Mouse (Mus musculus): ENCODE measurements around the gene Clca3b.

Gene Clca3b

DNA sequence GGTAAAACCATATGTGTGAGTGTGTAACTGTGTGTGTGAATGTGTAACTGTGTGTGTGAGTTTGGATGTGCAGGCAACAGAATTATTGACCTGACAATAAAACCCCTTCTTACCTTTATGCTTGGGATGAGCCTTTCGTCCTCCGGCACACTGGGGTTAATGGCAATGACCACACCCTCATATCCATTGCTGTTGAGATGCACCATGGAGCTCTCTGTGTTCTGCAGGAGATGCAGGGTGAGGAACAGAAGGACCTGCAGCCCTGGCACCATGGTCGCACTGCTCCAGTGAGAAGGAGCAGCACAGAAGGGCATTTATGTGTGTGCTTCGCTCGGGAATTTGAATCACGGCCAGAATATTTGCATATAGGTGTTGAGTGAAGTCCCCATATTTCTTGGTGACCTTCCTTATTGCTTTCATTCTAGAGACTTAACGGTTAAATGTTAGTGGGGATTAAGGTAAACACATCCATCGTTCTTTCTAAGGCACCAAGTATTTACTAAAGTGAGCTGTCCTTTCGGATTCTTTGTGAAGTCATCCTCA lies at the start of gene Clca3b:
Gene Clca3b, minus strand, starts transcription at position 344 of the 543 bp plus-strand sequence.
- 89% methylated on average over 9 of the region's 9 CpGs for WGBS

DNA sequence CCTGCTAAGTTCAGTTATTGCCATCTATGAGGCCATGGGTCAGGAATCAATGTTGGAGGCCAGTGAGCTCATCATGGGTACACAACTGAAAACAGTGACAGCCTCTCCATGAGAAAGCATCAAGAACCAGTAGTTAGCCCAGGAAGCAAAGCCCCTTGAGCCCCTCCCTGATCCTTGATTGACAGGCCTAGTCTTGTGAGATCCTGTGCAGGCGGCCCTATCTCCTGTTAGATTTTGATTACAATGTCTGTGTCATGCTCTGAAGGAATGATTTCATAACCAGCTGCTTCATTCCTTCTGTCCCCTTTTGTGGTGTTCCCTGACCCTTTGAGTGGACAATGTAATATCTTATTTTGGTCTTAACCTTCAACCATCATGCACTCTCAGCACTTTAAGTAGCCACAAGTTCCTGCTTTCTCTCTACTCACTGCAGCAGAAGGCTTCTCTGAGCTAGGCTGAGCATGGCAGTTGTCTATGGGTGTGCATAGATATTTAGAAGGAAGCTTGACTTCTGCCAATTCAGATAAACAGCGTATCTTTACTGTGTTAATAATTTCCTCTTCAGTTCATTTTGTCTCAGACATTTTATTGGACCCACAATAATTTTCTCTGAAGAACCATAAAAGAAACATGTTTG lies 48.0 kb upstream of the Clca3b start:
- WGBS: 87% methylated on average over 2 of the region's 2 CpGs

DNA sequence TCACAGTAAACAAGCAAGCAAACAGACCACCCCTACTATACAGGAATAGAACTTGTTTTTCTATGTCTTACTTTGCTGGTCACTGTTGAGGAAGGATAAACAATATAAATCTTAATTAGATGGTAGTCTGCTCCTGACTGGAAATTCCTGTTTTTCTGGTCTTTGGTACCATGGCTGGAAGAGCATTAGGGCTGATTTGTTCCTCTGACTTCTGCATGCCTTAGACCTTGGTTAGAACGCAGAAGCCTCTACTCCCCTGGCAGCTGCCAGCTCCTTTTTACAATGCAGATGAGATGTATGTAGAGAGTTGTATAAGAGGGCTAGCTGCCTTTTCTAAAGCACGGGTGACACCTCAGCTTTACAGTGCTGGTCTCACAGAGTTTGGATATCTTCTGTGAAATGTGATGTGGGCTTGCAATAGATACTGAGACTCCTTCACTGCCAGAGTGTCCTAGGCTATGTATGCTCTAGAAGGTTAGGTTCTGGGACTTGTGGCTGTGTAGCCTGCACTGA lies 41.1 kb upstream of the Clca3b start:
- WGBS: 46% methylated on average over 2 of the region's 2 CpGs

DNA sequence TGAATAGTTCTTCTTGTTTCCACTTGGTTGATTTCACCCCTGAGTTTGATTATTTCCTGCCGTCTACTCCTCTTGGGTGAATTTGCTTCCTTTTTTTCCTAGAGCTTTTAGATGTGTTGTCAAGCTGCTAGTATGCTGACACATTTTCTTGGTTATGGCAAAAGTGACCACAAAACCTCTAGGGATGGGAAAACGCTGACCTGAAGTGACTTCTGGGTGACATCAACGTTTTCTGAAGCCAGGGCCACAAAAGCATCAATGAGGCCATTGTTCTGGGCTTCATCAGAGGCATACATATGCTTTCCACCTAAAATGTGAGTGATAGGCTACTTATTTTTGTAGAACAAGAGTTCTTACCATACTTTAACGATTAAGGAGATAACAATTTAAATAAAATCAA lies 22.9 kb upstream of the Clca3b start:
- 56% methylated on average over 4 of the region's 4 CpGs for WGBS

DNA sequence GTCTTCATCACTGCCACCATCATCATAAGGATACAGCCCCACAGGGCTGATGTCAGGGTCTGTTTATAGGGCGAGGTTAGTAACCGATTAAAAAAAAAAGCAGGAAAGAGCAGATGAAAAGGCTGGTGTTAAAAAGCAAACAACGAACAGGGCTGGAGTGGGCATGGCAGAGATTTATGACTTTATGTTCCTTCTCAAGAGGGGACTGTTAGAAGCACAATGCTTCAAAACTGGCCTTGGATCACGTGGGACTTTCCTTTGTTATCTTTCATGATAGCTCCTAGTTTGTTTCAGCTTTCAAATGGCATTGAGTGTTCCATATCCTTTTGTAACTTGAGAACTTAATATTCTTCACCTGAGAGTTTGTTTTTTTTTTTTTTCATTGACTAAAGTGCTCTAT lies 427 bp upstream of the Clca3b start:
- WGBS: 85% methylated on average over 4 of the region's 4 CpGs

DNA sequence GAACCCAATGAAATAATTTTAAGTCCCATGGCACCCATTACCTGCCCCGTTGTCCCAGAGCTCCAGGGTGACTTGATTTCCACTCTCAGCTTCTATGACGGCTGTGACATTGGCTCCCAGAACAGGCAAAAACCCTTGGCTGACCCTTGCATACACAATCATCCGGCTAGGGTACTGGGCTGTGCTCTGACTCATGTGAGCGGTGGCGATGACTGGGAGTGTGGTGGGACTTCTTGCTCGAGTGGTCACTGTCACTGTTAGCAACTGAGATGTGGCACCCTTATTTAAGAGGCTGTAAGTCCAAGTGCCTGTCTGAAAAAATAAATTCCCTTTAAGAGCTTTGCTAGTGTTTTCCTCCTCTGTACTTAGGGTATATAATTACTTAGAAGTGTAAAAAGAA lies 21.9 kb downstream of the Clca3b start:
- 75% methylated on average over 6 of the region's 6 CpGs for WGBS

DNA sequence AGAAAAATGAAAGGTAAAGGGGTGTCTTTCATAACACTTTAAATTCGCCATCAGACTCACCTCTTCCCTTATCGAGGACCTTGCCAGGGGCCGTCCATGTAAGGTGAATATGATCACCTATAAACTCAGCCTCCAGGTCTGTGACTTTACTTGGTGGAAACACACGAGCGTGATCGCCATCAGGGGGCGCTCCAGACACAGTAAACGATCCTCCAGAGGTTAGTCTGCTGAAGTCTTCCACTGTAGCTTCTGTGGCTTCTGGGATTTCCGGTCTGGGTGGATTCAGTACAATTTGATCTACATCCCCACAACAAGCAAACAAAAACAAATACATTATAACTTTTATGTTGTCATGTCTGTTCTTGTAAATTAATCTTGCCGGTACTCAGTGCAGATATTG lies 24.0 kb downstream of the Clca3b start:
- 12% methylated on average over 10 of the region's 10 CpGs for WGBS

DNA sequence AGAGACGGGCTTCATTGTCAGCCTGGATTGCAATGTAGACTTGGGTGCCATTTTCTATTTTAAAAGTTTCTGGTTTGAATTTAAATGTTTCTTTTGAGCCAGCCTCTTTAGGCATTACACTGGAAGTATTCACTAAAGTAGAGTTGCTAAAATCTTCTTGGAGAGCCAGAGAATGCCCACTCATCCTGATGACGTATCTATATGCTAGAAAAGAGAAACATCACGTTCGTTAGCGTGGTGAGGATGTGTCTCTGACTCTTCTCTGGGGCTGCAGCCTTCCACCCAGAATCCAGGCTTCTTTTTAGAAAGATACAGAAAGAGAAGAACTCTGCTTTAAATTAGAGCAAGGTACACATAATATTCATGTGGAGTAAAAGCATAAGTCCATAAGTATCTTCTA lies 25.8 kb downstream of the Clca3b start:
- 42% methylated on average over 5 of the region's 5 CpGs for WGBS

DNA sequence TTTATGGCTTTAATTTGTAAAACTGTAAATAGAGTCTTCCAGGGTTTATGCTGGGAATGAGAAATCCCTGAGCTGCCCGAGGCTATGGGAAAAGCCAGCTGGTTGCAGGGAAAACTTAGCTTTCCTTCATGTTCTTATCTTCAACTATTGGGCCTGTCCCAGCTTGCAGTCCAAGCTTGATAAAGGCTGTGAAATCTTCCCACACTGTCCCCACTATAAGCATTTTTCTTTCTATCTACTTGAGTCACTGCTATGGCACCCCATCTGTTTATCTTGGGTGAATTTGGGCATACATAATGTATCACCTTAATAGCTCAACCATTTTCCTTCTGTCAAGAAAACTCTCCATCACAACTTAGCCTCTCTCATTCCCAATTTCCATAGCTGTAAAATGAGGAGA lies 28.5 kb downstream of the Clca3b start:
- WGBS: 45% methylated on average over 1 of the region's 1 CpGs

DNA sequence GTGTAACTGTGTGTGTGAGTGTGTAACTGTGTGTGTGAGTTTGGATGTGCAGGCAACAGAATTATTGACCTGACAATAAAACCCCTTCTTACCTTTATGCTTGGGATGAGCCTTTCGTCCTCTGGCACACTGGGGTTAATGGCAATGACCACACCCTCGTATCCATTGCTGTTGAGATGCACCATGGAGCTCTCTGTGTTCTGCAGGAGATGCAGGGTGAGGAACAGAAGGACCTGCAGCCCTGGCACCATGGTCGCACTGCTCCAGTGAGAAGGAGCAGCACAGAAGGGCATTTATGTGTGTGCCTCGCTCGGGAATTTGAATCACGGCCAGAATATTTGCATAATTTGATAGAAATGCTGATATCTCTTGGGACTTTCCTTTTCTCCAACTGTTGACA lies 29.9 kb downstream of the Clca3b start, which contains the start of gene Clca3a2:
Gene Clca3a2, minus strand, starts transcription at position 276 of the 400 bp plus-strand sequence.
- WGBS: 53% methylated on average over 6 of the region's 6 CpGs

DNA sequence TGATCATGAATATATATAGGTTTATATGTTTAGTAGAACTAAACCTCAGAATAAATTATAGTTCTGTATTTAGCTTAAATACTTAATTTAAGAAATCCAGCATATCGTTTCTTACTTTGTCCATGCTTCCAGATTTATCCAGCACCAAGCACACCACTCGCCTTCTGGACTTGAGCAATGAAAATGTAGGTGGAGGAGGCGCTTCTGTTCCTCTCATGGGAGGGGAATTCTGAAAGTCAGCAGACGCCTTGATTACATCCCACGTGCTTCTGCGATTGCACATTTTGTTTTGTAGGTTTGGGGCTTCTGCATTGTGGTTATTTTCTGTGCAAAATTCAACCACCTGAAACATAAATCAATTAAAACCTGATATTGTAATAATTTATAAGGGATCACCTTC lies 35.8 kb downstream of the Clca3b start:
- WGBS: 51% methylated on average over 6 of the region's 6 CpGs

DNA sequence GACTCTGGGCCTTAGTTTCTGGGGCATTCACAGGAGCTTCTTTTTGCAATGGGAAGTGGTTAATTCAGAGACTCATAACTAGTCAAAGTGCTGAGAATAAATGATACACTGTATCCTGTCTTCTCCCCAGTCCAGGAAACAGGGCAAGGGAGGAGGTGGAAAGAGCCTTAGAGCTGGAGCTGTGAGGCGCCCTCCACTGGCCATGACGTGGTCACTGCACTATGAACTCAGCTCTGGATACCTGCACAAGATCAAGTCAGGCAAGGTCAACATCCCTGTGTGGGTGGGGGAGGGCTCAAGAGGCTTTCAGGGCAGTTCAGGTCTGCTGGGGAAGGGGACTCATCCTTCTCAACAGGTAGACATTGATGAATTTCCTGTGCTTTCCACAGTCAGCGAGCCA lies 37.3 kb downstream of the Clca3b start:
- 44% methylated on average over 3 of the region's 3 CpGs for WGBS

DNA sequence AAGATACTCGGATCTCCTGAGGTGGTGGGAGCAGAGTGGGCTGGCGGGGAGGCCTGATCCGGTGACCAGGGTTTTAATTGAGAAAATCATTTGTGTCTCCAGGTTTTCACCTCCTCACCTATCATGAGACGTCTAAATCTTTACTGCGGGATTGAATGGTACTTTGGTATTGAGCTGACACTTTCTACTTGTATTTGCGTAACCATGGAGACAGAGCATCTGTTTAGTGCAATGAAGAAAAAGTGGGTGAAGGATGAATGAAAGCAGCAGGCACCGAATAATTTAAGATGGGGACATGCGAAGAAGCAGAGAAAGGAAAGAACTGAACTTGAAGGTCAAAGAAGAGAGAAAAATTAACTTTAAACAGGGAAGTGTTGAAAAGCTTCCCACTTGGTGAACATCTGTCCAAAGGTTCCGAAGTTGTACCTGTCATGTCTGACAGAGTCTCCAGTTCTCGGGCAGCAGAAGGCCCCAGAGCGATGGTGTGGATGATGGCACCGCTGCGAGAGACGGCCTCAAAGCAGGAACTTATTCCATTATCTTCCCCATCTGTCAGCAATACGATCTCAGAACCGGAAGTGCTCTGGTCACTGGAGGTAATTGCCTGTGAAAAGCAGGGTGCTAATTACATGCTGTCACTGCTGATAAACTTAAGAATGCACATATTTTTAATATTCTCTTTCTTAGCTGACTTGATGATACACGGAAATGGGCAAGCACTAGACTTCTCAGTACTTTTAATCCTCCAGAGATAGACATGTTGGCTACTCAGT lies 40.8 kb downstream of the Clca3b start:
- WGBS: 49% methylated on average over 15 of the region's 17 CpGs

DNA sequence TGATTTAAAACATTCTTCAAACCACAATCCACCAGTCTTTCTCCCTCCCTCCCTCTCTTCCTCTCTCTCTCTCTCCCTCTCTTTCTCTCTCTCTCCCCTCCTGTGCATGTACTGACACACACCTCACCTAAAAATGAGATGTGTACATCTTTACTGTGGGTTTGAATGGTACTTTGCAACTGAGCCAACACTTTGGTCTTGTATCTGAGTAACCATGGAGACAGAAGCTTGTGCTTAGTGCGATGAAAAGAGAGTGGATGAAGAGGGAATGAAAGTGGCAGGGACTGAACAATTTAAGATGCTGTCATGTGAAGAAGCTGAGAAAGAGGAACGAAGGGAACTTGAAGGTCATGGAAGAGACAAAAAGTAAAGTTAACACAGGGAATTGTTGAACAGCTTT lies 42.5 kb downstream of the Clca3b start:
- 17% methylated on average over 2 of the region's 2 CpGs for WGBS

DNA sequence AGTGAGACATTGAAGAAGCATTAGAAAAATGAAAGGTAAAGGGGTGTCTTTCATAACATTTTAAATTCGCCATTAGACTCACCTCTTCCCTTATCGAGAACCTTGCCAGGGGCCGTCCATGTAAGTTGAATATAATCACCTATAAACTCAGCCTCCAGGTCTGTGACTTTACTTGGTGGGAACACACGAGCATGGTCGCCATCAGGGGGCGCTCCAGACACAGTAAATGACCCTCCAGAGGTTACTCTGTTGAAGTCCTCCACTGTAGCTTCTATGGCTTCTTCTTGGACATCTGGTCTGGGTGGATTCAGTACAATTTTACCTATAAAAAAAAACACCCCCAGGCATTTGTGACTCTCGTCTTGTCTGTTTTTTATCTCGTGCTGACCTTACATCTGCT lies 47.3 kb downstream of the Clca3b start:
- 43% methylated on average over 8 of the region's 8 CpGs for WGBS

DNA sequence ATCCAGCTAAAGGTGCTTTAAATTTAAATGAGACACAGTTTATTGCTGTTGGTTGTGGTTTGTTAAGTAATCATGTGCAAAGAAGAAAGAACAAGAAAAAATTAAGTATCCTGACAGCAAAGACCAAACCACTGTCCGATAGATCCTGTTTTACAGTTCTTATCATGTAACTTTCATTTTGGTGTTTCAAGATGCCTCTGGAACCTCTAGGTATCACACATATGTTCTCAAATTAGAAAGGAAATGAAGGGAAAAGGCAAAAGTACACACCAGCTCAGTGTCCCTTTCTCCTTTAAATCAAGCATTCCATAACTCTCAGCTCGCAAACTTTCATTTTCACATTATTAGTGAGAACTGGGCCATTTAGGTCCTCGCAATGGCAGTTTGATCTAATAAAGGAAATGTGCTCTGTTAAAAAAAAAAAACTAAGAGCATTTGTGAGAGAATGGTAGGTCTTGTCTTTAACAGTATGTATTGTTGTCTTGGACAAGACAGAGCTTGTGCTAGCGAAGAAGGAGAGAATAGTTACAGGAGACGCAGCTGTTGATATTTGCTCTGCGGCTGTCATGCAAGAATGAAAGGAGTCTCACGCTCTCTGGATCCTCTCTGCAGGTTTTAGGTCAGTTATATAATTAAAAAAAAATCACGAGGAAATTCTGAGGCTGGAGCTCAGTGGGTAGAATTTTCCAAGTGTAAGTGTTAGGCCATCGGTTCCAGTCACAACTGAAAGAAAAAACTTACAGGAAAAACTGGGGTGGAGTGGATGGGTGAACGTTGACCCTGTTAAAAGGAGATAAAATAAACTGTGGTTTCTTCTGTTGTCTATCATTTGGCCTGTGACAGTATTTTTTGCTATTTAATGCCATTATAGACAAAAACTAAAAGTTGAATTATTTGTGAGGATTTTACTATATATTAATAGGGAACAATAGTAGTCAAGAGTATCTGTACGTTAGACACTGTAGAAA lies 63.7 kb downstream of the Clca3b start:
- 80% methylated on average over 11 of the region's 11 CpGs for WGBS

Measured in cerebral cortex, adult 2 months (tissue).